Mouse (Mus musculus) testis, postnatal 14 days (tissue): ENCODE results near the gene Lzic.

Experiments
- DNase-seq: peaks from one replicate; pipeline ENCODE4 v3.0.0; 2021; ENCODE audit warnings: low spot score

Gene Lzic

DNA sequence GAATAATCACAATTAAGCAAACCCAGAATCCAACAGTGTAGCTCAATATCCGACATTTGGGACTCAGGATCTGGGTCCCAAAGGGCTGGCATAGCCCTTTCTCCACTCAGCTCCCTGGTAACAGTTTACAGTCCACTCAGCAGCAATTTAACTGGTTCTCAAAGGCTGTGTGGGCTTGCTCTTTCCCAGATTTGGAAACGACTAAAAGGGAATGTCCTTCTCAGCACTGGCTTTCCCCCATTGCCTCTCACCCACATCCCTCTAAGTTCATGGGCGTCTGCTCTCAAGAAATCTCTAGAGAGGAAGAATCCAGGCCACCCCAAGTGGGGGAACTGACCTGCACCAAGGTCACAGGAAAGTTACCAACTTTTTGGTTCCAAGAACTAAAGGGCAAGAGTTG is 463 bp upstream of the Lzic start:
- no peak for DNase-seq

DNA sequence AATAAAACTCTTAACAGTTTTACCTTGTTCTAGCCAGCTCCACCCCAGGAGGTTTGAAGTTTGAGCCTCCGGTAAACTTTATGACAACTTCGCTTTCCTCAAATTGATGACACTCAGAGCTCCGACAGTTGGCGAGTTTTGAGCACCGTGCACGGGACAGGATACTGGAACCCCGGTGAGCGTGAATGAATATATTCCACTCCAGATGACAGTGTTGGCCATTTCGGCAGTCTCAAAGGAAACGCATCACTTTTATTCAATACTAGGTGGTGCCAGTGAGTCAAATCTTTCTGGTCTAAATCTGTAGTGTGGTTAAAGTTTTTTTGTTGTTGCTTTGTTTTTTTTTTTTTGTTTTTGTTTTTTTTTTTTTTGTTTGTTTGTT is 787 bp downstream of the Lzic start:
- no peak for DNase-seq

DNA sequence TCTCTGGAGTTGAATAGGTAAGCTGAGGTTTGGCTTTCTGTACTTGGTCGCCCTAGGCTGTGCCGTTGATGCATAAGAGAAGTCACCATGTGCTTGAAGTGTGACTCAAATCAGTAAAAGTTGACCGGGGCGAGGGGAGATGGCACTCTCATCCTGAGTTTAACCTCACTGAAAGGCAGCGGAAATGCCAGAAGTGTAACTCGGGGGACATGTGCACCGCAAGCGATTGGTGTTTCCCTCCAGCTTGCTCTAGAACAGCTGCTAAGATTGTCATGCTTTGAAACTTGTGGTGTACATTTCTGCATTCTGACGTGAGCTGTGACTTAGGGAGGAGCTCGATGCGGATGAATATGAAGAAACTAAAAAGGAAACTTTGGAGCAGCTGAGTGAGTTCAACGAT is 2.7 kb downstream of the Lzic start:
- DNase-seq = no peak

DNA sequence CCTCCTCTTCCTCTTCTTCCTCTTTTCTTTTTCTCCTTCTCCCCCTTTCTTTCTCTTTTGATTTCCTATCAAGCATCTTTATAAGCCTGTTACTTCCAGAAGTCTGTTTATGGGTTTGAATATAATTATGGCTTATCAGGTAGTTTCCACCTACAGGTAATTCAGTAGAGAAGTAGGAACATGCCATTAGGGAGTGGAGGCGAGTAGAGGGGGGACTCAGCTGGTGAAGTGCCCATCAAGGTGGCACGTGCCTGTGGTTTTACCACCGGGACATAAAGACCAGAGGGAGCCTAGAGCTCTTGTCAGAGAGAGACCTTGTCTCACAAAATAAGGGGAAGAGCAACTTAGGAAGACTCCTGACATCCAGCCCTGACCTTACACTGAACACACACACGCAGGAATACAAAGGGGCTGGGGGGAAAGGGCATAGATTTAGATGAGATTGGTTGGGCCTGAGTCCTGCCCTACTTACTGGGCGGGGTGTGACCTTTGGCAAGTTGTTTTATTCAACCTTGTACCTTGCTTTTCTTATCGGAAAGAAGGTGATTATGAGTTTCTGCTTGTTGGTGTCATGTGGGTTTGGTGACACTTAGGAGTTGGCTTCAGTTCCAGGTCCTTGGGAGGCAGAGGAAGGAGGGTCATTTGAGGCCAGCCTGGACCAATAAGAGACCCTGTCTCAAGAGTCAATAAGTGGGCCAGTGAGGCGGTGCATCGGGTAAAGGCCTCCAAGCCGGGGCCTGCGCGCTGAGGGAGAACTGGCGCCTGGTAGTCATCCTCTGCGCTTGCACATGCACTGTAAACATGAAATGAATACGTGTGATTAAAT is 4.6 kb downstream of the Lzic start:
- DNase-seq = no peak

DNA sequence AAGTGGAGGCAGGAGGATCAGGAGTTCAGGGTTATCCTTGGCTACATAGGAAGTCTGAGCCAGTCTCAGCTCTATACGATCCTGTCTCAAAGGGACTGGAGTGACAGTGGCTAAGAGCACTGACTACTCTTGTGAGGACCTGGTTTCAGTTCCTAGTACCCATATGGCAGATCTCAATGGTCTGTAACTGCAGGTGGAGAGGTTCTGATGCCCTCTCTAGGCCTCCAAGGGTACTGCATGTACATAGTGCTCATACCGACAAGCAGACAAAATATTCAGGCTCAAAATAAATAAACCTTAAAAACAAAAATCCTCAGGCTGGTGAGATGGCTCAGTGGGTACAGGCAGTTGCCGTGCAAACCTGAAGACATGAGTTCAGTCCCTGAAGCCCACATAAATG is 6.1 kb downstream of the Lzic start:
- no peak for DNase-seq

DNA sequence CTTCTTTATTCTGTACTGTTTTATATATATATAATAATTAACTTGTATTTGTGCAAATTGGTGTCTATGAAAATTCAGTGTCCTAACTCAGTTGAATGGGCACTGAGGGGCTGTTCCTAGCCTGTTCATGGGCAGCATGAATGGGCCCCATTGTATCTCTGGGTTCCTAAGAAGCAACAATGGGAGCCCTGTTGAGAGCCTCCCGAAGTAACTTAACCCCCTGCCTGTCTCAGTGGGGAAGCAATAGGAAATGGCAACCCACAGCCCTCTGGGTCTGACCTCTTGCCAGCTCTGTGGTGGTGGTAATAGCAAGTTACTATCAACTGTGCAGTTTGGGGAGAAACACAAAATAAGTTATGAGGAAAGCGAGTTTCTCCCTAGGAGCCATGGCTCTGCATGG is 11.6 kb downstream of the Lzic start:
- DNase-seq = no peak

DNA sequence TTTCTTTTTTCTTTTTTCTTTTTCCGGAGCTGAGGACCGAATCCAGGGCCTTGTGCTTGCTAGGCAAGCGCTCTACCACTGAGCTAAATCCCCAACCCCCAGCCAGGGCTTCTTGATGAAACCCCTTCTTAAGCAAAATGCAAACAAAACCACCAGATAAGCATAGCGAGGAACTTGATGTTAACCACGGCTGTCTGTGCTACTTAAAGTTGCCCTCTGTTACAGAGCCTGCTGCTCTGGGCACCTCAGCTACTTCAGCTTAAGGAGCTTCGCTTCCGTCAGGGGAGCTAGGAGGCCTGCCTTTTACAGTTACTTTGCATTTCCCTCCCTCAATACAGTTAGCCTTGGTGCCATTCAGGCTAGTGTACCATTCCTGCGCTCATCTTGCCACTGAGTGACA is 13.9 kb downstream of the Lzic start:
- DNase-seq = no peak

DNA sequence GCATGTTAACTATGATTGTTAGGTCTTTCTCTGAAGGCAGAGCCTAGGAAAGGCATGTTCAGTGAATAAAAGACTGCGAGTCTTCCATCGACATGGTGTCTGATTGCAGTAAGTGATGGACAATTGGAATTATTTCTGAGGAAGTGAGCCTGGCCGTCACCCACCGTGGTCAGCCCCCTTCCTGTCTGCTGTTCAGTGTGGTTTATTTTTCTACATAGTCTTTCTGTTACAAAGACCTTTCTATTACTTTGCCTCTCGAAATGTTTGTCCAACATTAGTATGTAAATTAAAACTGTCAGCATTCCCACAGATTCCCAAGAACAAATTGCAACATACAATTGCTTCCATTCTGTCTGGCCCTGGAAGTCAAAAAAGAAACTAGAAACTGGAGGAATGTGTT is 14.8 kb downstream of the Lzic start:
- no peak for DNase-seq

DNA sequence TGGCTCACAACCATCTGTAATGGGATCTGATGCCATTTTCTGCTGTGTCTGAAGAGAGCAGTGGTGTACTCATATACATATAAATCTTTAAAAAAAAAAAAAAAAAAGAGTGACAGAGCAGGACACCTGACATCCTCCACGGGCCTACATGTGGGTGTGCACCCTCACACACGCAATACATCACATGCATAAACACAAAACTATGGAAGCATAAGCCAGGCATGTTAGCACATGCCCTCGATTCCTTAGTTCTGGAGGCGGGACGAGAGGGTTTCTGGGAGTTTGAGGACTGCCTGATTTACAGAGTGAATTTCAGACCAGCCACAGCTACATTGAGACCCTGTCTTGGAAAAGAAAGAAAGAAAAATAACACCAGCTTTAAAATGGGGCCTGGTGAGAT is 19.3 kb downstream of the Lzic start:
- no peak for DNase-seq

DNA sequence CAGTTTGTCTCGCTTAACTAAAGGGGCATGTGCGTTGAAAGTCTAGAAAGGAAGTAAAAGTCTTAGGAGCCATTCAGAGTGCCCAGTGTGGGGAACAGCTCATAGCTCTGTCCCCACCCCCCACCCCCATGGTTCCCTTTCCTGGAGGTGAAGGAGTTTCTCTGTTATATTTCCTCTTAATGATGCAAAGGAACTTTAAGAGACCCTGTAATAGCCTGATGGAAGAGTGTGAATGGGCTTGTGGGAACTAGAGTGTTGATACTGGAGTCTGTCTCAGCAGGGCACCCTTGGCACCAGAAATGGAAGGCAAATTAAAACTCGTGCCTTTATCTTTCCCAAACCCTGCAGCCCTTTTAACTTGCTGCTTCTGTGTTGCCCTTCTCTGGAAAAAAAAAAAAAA is 19.8 kb downstream of the Lzic start:
- DNase-seq = no peak

DNA sequence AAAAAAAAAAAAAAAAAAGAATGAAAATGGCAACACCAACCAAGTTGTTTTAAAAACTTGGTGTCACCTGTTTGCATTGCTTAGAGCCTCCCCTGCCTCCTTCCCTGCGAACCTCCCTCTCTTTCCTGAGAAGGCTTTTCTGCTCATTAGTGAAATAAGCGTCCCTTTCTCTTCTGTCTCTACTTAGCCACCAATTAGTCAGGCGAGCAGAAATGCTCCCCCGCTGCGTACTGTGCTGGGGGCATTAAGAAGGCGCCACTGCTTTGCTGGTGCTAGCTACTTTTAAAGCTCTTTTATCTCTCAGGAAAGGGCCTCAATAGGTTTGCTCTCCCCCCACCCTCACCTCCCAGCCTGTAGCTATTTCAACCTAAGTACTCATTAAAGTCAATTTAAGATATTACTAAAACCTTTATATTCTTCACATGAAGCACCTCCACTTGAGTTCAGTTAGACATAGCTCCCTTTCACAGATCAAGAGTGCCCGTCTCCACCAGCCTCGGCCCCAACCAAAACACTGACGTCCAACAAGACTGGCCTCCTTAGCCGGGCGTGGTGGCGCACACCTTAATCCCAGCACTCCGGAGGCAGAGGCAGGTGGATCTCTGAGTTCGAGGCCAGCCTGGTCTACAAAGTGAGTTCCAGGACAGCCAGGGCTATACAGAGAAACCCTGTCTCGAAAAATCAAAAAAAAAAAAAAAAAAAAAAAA is 20.4 kb downstream of the Lzic start:
- DNase-seq = no peak

DNA sequence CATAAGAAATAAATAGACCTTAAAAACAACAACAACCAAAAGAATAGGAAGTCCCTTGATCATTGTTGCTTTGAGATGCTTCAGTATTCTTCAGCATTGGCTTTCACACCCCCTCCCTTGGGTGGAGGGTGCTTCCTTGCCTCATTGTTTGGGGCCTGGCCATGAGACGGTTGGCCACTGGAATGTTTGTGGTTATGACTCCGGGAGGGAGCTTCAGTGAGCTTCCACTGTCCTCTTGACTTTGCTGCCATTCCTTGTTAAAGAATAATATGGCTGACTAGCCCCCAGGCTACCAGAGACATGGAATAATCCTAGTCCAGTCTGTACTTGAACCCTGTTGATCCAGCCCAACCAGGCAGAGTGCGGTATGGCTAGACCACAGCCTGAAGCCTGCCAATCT is 21.9 kb downstream of the Lzic start:
- no peak for DNase-seq

DNA sequence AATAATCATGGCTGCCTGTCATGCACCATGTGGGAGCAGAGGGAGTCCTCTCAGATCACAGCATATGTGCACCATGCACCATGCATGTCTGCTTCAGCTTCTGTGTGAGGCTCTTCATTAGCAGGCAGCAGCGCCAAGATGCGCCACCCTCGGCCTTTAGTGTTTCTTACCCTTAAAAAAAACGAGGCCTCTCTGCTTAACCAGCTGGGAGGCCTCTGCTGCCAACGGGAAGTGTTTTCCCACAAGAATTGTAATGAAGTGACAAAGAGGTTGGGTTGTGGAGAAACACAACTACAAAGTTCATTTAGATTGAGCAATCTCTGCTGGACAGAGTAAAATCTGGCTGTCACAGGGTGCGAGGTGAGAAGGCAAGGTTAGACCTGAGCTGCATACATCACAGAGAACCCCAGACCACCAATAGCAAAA is 26.2 kb downstream of the Lzic start:
- no peak for DNase-seq

DNA sequence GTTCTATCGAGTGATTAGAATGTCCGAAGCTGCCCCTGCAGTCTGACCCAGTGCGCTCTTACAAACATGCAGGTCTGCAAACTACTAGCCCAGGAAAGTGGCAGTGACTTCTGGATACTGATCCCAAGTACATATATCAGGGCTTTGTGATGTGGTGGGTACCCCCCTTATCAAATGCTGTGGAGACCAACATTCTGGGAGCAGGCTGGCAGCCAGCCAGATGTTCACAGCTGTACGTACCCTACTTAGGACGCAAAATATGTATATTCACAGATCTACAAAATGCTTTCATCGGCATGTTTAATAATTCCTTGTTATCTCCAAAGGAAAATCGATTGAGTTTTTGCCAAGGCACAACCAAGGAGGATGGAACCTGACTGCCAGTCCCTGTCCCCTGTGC is 27.0 kb downstream of the Lzic start:
- no peak for DNase-seq

DNA sequence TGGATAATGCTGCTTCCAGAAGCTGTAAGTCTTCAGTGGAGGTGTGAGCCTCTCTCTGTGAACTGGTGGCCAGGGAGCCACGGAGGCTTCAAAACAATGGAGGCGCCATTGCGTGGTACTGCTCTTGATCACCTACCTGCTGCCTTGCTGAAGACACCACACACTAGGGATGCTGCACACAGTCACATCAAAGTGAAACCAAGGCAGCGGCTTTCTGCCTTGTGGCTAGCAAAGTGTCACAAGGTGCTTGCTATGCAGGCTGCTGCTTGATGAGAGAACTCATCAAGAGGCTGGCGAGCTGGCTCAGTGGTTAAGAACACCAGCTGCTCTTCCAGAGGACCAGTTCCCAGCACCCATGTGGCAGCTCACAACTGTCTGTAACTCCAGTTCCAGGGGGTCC is 30.7 kb downstream of the Lzic start:
- DNase-seq = no peak

DNA sequence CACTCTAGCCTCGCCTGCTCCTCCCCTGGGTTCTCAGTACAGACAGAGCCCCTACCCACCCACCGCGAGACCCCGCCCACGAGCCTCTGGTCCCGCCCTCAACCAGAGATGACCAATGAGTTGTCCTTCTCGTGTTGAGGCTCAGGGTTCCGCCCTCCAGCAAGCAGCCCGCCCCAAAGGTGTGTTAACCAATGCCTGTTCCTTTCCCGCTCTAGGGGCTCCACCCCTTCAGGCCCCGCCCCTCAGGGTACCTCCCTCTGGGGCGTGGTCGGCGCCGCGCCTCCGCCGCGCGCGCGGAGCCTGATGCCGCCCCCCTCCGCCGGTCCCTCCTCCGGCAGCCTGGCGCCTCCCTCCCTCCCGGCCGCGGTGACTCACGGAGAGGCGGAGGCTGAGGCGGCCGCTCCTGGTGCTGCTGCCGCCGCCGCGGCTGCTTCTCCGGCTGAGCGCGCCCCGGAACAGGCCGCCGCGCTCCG is 32.9 kb downstream of the Lzic start, which contains the start of gene Ctnnbip1:
TSS of gene Ctnnbip1 (plus strand) at position 369 of the 473 bp plus-strand sequence.
- DNase-seq = peak; percentile 99

DNA sequence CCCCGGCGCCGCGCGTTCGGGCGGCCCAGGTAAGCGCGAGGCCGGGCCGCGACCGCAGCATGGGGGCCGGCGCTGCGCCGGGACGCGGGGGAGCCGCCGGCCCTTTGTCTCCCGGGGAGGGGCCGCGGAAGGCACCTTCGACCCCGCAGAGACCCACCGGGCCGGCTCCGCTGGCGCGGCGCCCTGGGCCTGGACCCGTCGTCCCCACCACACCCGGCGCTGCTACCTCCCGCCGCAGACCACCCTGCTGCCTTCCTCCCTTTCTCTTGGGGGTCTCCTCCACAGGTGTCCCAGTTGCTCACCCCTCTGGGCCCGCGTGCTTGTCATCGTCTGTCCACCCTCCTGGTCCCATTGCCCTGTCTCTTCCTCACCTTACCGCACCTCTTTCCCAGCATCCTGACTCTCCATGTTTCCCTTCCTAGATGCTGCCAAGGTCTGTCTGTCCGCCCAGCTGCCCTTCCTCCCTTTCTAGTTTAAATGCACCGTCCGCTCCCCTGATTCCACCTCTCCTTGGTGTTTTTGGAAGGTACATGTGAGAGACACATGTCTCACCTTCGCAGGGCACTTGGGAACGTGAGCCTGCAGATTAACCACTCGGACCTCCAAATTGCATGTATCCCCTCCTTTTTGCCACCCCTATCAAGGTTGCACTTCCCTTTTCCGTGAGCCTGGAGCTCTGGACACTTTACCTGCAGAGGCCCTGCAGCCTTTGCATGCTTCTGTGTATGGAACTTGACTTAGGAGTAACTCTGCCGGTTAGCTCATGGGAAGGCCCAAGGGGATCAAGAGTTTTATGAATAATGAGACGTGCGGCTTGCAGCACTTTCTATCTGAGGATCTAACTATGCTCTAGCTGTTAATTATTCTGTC is 33.6 kb downstream of the Lzic start:
- peak; percentile 43 for DNase-seq

DNA sequence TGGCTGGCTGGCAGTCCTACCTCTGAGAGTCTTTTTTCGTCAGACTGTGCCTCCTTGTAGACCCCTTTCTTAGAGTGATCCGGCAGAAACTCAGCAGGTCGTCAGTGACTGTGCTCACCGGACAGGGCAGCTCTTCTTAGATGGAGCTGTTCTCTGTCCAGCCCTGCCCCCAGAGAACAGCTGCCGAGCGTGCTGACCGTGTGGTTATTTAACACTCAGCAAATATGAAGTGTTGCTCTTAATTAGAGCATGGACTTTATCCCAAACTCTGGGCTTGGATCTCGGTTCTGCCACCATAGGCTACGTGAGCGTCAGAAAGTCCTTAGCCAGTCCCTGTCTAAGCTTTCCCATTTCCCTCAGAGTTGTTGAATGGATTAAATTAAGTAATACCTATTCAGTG is 36.2 kb downstream of the Lzic start:
- DNase-seq = no peak

DNA sequence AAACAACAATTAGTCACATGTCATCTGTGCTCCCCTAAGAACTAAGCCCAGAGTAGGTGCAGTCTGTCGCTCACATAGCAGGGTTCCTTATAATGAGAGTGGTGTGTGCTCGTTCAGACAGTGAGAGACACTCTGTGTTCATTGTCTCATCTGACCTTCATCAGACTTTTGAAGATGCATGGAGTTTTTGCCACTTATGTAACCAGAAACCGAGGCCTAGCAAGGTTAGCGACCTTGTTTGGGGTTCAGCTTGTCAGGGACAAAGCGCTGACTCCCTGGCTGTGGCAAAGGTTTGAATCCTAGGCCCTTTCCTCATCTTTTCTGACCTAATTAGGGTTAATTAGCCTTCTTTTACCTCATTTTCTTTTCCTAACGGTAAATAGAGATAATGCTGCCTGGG is 38.9 kb downstream of the Lzic start:
- DNase-seq = no peak

DNA sequence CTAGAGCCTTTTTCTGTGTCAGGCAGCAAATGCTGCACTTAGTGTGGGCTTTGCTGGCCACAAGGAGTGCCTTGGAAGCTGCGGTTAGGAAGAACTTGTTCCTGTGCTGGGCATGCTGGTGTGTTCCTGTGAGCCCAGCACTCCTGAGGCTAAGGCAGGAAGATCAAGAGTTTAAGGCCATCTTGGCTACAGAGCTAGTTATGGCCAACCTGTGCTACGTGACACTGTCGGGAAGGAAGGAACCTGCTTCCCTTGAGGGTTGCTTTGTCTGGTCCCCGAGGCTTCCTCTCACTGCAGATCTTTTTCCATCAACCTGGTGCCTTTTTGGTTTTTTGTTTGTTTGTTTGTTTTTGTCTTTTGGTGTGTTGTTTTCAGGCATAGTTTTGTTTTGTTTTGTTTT is 40.1 kb downstream of the Lzic start:
- DNase-seq = no peak

DNA sequence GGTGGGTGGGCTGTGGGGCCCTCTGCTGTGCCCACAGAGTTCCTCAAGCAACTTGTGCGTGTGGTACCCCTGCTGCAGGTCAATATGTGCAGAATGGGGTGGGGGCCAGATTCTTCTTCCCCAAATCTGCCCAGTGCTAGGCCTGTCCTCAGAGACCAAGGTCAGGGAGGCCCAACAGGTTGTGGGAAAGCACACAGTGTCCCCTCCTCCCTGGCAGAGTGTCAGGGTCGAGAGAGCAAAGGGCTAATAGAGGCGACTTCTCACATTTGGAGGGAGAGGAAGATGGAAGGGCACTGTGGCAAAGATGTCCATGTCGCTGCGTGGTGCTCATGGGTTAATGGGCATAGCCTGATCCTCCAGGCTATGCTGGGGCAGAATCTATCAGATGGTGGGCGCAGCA is 40.8 kb downstream of the Lzic start:
- DNase-seq = no peak

DNA sequence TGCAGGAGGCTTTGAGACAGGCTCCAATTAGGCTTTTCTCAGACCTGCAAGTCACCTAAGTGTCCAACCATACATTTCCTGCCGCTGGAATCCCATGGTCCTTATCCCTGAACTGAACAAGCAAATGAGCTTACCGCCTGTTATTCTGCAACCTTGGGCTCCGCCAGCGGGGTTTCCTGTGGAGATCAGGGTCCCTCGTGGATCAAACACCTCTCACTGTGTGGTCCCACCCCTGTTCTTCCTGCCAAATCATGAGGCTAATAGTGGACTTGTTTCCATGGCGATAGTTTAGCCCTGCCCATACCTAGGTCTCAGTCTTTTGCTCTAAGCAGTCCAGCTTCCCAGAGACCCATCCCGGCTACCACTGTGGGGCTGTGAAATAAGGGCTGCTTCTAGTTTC is 41.3 kb downstream of the Lzic start:
- DNase-seq = no peak
